Mouse (Mus musculus): Measurements from ENCODE around the gene Pigm.

Pigm gene

GRCm38 (mm10) chr1:172352001-172352400 is 24.3 kb upstream of the Pigm start:
- DNase-seq (ENCODE audit: low spot score in 2 of 2) = no peak

DNA sequence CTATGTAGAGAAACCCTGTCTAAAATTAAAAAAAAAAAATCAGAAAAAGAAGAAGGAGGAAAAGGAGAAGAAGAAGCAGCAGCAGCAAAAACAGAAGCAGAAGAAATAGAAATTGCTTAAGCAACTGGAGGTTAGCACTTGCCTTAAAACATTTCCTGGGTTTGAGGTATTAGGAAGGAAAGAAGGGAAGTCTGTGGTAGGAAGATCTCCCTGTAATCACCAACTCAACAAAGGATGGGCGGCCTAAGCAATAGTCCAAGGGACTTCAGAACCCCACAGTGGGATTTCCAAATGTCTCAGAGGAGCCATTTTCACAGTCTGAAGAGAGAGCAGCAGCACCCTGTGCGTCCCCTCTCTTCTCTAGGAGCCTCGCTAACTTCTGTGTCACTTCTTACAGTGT is 23.9 kb upstream of the Pigm start:
- no peak for DNase-seq (ENCODE audit: low spot score in 2 of 2)

- no peak for DNase-seq (ENCODE audit: low spot score in 2 of 2)
These were observed 21.0 kb upstream of the Pigm start for GRCm38 (mm10) chr1:172355336-172355735.

DNA sequence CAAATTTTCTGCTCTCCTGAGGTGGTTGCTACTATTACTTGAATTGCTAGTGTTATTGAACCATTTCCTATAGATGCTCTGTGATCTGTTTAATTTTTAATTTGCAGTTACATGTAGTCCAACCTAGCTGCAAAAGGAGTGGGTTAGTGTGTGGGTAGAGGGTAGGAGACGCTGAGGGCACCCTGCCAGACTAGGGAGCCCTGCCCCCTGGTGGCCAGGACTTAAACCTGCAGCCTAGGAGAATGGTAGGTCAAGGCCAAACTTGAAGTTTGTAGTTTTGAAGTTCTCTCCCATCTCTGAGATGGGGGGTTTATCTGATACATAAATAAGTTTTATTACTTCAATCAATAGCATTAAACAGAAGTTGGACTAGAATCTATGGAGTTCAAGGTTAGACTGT is 18.8 kb upstream of the Pigm start:
- peak; percentile 12 to 27 for DNase-seq (ENCODE audit: low spot score in 2 of 2)

DNA sequence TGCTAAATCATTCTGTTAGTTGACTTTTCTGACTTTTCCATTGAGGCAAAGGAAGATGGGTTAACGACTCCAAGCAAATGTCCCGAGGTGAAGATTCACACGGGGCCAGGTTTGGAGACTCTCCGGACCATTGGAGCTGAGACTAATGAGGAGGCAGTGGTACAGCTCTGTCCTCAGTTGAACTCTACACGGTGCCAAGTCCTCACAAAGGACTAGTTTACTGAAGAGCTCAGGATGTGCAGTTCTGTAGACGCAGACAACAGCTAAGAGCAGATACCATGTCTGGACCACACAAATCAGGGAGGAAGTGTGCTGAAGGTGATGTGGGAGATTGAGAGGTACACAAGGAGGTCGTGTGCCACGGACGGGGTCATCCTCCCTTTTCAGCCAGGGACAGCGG is 18.0 kb upstream of the Pigm start:
- no peak for DNase-seq (ENCODE audit: low spot score in 2 of 2)

DNA sequence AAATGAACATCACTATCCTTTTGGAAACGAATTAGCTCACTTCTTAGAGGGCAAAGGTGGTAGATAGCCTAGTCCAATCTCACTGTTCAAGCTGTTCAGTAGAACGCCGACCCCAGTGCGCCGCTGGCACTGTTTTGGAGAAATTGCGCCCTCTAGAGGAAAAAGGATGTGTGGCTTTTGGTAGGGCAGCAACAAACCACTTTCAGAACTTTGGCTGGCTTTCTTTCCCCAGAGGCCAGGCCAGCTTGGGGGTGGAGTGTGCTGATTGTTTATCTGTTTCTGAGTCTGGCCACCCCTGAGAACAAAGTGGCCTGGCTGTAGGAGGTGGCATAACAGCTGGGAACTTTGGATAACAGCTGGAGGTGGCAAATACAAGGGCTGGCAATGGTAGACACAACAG is 11.7 kb upstream of the Pigm start:
- peak; percentile 18 to 21 for DNase-seq (ENCODE audit: low spot score in 2 of 2)

DNA sequence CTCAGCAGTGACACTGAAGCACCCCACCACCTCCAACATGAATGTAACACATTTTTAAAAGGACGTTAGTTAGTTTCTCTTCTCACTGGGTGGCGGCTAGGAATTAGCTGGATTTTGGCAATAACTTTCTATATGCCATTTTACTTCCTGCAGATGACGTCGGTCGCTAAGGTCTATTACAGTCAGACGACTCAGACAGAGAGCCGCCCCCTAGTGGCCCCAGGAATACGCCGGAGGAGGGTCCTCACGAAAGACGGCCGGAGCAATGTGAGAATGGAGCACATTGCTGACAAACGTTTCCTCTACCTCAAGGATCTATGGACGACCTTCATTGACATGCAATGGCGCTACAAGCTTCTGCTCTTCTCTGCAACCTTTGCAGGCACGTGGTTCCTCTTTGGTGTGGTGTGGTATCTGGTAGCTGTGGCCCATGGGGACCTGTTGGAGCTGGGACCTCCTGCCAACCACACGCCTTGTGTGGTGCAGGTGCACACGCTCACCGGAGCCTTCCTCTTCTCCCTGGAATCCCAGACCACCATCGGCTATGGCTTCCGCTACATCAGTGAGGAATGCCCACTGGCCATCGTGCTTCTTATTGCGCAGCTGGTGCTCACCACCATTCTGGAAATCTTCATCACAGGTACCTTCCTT is 7.5 kb upstream of the Pigm start:
- peak in 1 of 2 experiments; percentile 14 for DNase-seq (ENCODE audit: low spot score in 2 of 2)

DNA sequence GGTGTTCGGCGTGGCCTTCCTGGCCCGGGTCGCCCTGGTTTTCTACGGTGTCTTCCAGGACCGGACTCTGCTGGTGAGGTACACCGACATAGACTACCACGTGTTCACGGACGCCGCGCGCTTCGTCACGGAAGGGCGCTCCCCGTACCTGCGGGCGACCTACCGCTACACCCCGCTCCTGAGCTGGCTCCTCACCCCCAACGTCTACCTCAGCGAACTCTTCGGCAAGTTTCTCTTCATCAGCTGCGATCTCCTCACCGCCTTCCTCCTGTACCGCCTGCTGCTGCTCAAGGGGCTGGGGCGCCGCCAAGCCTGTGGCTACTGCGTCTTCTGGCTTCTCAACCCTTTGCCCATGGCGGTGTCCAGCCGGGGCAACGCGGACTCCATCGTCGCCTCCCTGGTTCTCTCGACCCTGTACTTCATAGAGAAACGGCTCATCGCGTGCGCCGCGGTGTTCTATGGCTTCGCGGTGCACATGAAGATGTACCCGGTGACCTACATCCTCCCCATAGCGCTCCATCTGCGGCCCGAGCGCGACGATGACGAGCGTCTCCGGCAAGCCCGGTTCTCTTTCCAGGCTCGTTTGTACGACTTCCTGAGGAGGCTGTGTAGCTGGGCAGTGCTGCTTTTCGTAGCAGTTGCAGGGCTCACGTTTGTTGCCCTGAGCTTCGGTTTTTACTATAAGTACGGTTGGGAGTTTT is 562 bp downstream of the Pigm start:
- peak; percentile 17 to 24 for DNase-seq (ENCODE audit: low spot score in 2 of 2)

- no peak for DNase-seq (ENCODE audit: low spot score in 2 of 2)
These were observed 3.7 kb downstream of the Pigm start for GRCm38 (mm10) chr1:172380066-172380465.

GRCm38 (mm10) chr1:172382090-172382489 is 5.7 kb downstream of the Pigm start:
- DNase-seq (ENCODE audit: low spot score in 2 of 2) = no peak

DNA sequence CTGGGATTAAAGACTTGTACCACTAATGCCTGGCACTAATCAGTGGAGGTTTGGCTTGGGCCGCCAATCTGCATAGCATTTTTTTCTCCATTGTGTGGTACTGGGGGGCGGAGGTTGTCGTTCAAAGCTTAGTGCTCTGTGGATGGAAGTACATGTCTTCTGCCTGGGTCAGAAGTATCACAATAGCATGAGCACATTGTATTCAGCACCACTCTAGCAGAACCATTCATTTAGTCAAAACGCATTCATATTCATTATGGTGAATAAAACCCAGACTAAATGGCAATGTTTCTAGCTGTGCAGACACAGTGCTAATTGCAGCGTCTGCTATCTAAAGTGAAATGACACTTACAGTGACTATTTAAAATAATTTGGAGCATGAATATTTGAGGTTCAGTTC is 10.9 kb downstream of the Pigm start:
- DNase-seq (ENCODE audit: low spot score in 2 of 2) = no peak

- DNase-seq (ENCODE audit: low spot score in 2 of 2) = no peak
These were observed 14.4 kb downstream of the Pigm start for GRCm38 (mm10) chr1:172390769-172391168.

GRCm38 (mm10) chr1:172391807-172392581 is 15.6 kb downstream of the Pigm start:
- DNase-seq (ENCODE audit: low spot score in 2 of 2) = no peak

- DNase-seq (ENCODE audit: low spot score in 2 of 2) = no peak
These were observed 16.4 kb downstream of the Pigm start for GRCm38 (mm10) chr1:172392643-172393170.

DNA sequence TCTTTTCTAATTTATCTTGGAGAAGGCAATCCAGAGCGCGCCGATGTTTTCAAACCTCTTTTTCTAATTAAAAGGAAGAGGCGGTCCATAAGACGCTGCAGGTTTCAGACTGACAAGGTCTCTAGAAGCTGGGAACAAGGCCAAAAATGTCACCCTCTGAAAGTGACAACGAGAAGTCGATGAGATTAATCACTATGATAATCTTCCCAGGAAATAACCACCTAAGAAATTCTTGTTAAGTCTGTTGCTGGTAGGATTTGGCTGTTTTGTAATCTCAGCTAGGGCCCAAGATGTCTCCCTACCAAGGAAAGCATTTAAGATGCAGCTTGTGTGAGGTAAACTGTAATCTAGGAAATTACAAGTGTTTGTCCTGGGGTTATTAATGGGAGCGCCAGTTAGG is 17.4 kb downstream of the Pigm start:
- DNase-seq (ENCODE audit: low spot score in 2 of 2) = no peak

DNA sequence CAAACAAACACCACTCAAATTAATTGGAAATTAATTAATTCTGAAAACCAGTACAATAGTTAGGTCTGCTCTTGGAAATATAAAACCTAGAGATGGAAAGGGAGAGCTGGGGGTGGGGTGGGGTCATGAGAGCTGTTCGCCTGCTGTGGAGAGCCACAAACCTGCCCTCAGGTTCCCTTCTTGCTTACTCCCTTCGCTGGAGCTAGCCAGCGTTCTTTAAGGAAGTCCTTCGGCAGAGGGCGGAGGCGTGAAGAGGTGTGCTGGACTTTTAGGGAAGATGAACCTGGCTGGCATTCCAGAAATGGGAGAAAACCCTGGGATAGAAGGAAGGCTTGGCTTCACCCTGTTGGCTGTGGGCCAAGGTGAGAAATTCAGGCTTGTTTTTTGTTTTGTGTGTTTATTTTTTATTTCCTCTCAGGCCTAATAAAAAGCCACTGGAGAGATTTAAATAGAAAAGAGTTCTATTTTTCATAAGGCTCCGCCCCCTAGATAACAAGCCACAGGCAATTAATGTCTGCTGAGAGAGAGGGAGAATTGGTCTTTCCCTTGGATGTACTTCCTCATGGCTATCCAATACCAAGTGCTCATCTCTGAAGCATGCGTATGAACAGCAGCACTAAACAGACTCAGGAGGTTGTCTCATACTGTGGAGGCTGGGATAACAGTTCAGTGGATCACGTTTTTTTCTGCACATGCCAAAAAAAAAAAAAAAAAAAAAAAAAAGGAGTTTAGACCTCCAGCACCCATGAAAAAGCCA is 20.8 kb downstream of the Pigm start:
- no peak for DNase-seq (ENCODE audit: low spot score in 2 of 2)

DNA sequence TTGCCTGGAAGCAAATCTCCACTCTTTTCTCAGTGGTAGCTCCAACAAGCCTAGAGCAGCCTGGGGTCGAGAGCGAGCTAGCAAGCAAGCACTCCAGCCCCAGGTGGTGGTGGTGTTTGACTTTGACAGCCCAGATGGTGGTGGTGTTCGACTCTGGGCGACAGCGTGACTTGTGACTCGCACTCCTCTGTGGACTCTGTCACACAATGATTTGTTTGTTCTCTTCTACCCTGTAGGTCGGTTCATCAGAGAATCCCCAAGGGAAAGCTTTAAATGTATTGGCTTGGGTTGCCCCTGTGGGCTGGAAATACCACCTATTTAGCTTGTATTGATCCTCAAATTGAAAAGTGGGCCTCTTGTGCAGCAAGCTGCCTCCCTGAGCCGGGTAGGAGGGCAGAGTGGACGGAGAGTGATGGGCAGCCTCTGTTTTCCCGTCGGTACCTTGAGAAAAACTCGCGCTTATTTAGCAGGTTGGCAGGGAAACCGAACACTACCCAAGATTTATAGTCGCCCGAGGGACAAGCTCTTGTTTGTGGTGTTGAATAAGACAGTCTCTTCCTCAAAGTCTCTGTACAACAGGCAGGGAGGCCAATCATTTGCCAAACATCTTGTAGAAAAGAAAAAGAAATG is 29.8 kb downstream of the Pigm start:
- DNase-seq (ENCODE audit: low spot score in 2 of 2) = no peak

- peak; percentile 17 to 31 for DNase-seq (ENCODE audit: low spot score in 2 of 2)
These were observed 32.6 kb downstream of the Pigm start for GRCm38 (mm10) chr1:172408996-172409395.

- DNase-seq (ENCODE audit: low spot score in 2 of 2) = no peak
These were observed 33.1 kb downstream of the Pigm start for GRCm38 (mm10) chr1:172409431-172409830.

- peak in 1 of 2 experiments; percentile 48 for DNase-seq (ENCODE audit: low spot score in 2 of 2)
These were observed 34.5 kb downstream of the Pigm start for GRCm38 (mm10) chr1:172410806-172411205.

GRCm38 (mm10) chr1:172412204-172412603 is 35.9 kb downstream of the Pigm start:
- DNase-seq (ENCODE audit: low spot score in 2 of 2) = peak; percentile 46 to 60

Measured in heart, adult 9 months (tissue).